Mouse (Mus musculus) heart, embryonic 16.5 days (tissue): ENCODE results near the gene Kndc1. TPM values are rescaled to one million over a fixed set of nuclear protein-coding genes. Genes with fewer than 3 reads are reported as not detected.

Experiments used
- ATAC-seq: fragments of 200-750 bp; cut with Nextera tagmentation; replicated peaks from 2 replicates; pipeline ENCODE4 v1.8.0; 2017; ENCODE audit warnings: moderate number of reproducible peaks; ENCODE audit not compliant: insufficient read depth, low FRiP score; ENCODE audit errors: extremely low read depth
- H3K27ac ChIP-seq: fragments of 300-500 bp; sonication (generic); 2 replicates; pipeline ENCODE4 v1.5.1; 2014; ENCODE audit warnings: mild to moderate bottlenecking, low read length, control low read depth, moderate library complexity
- H3K27me3 ChIP-seq: fragments of 300-500 bp; sonication (generic); 2 replicates; pipeline ENCODE4 v1.6.1; 2014; ENCODE audit warnings: low read length, mixed read lengths; ENCODE audit not compliant: control insufficient read depth, insufficient read depth
- H3K36me3 ChIP-seq: fragments of 300-500 bp; sonication (generic); 2 replicates; pipeline ENCODE4 v1.6.1; 2014; ENCODE audit not compliant: control insufficient read depth, insufficient read depth
- H3K4me1 ChIP-seq: fragments of 300-500 bp; sonication (generic); 2 replicates; pipeline ENCODE4 v1.6.1; 2014; ENCODE audit warnings: low read length, mixed read lengths; ENCODE audit not compliant: control insufficient read depth, insufficient read depth
- H3K4me2 ChIP-seq: fragments of 300-500 bp; sonication (generic); 2 replicates; pipeline ENCODE4 v1.6.1; 2014; ENCODE audit warnings: low read depth, mild to moderate bottlenecking, control low read depth, low read length
- H3K4me3 ChIP-seq: fragments of 300-500 bp; sonication (generic); 2 replicates; pipeline ENCODE4 v1.5.1; 2014; ENCODE audit warnings: mild to moderate bottlenecking, control low read depth, low read length
- H3K9ac ChIP-seq: fragments of 300-500 bp; sonication (generic); 2 replicates; pipeline ENCODE4 v1.6.1; 2014; ENCODE audit warnings: low read length, control low read depth
- H3K9me3 ChIP-seq: fragments of 300-500 bp; sonication (generic); replicated peaks from 2 replicates; pipeline ENCODE4 v1.6.1; 2016; ENCODE audit warnings: low read length; ENCODE audit not compliant: control insufficient read depth
- WGBS: fragments of 180-500 bp; shearing (Covaris S2); extraction: QIAGEN DNeasy Blood & Tissue Kit; methylation state at CpG from one replicate; pipeline ENCODE4 v1.1.7; 2014; 5-methylcytosine and 5-hydroxymethylcytosine counted together
- polyA plus RNA-seq: library from polyadenylated mRNA; unstranded; fragments of >200 nt; fragmentation: Nextera tagmentation; extraction: Ambion mirVana; gene quantifications from 2 replicates; pipeline ENCODE4 v1.2.1, GENCODE M21; 2015

Gene Kndc1
- polyA plus RNA-seq, 1 experiment from 2014 or later = 0.47 TPM

GRCm38 (mm10) chr7:139910204-139910835 is 15.8 kb downstream of the Kndc1 start:
- no peak for ATAC-seq
- H3K9ac ChIP-seq = no peak overlapping the region
- H3K27me3 ChIP-seq = peaks cover 33% of the 10 kb centered on the region
- H3K4me3 ChIP-seq = no peak overlapping the region
- no peaks in the 10 kb centered on the region for H3K4me1 ChIP-seq
- H3K4me2 ChIP-seq = no peak overlapping the region
- WGBS = 55% methylated on average over 11 of the region's 11 CpGs
- no peak overlapping the region for H3K27ac ChIP-seq
- no peaks in the 10 kb centered on the region for H3K36me3 ChIP-seq
- no peaks in the 10 kb centered on the region for H3K9me3 ChIP-seq

GRCm38 (mm10) chr7:139914141-139915047 is 19.9 kb downstream of the Kndc1 start:
- Histone ChIP-seq H3K9ac (no peak overlapping the region), H3K9me3 (no peaks in the 10 kb centered on the region), H3K27me3 (peaks cover 40% of the 10 kb centered on the region), H3K27ac (no peak overlapping the region), H3K4me1 (peaks cover 3% of the 10 kb centered on the region; the same call in 1 of the 2 replicates), H3K4me2 (peak overlapping the region; percentile 48), H3K4me3 (peak overlapping the region; percentile 33), H3K36me3 (no peaks in the 10 kb centered on the region)
- WGBS = 10% methylated on average over 29 of the region's 29 CpGs
- peak; percentile 12; the same call in 1 of the 2 replicates for ATAC-seq

- Histone ChIP-seq H3K36me3 (no peaks in the 10 kb centered on the region), H3K9ac (no peak overlapping the region), H3K4me2 (peak overlapping the region; percentile 10; the same call in 1 of the 2 replicates), H3K27me3 (peaks cover 46% of the 10 kb centered on the region), H3K27ac (no peak overlapping the region), H3K4me3 (no peak overlapping the region), H3K9me3 (no peaks in the 10 kb centered on the region), H3K4me1 (peaks cover 3% of the 10 kb centered on the region; the same call in 1 of the 2 replicates)
- no peak for ATAC-seq
- 6% methylated on average over 14 of the region's 14 CpGs for WGBS
Observed at GRCm38 (mm10) chr7:139915646-139916257, 21.3 kb downstream of the Kndc1 start.

GRCm38 (mm10) chr7:139916345-139916744 is 21.8 kb downstream of the Kndc1 start:
- no peak overlapping the region for H3K4me3 ChIP-seq
- H3K9ac ChIP-seq = no peak overlapping the region
- H3K27me3 ChIP-seq = peaks cover 46% of the 10 kb centered on the region
- no peaks in the 10 kb centered on the region for H3K9me3 ChIP-seq
- ATAC-seq = no peak
- H3K36me3 ChIP-seq = no peaks in the 10 kb centered on the region
- H3K27ac ChIP-seq = no peak overlapping the region
- peaks cover 3% of the 10 kb centered on the region; the same call in 1 of the 2 replicates for H3K4me1 ChIP-seq
- H3K4me2 ChIP-seq = no peak overlapping the region
- 0% methylated on average over 1 of the region's 1 CpGs for WGBS

- Histone ChIP-seq H3K27me3 (peaks cover 42% of the 10 kb centered on the region), H3K4me3 (no peak overlapping the region), H3K4me1 (peaks cover 3% of the 10 kb centered on the region; the same call in 1 of the 2 replicates), H3K9ac (no peak overlapping the region), H3K36me3 (no peaks in the 10 kb centered on the region), H3K9me3 (no peaks in the 10 kb centered on the region), H3K4me2 (no peak overlapping the region), H3K27ac (no peak overlapping the region)
- ATAC-seq = no peak
- 70% methylated on average over 4 of the region's 4 CpGs for WGBS
Observed at GRCm38 (mm10) chr7:139918262-139918661, 23.8 kb downstream of the Kndc1 start.

GRCm38 (mm10) chr7:139930732-139931131 is 36.2 kb downstream of the Kndc1 start:
- 15% methylated on average over 11 of the region's 11 CpGs for WGBS
- no peaks in the 10 kb centered on the region for H3K4me1 ChIP-seq
- 0 out of 2 replicates have a peak, but pooled peaks have one; percentile 55 for ATAC-seq

GRCm38 (mm10) chr7:139936705-139937104 is 42.2 kb downstream of the Kndc1 start:
- Histone ChIP-seq H3K4me3 (no peak overlapping the region), H3K27me3 (peaks cover 17% of the 10 kb centered on the region), H3K9me3 (no peaks in the 10 kb centered on the region), H3K27ac (no peak overlapping the region), H3K4me2 (no peak overlapping the region), H3K36me3 (no peaks in the 10 kb centered on the region), H3K9ac (no peak overlapping the region), H3K4me1 (no peaks in the 10 kb centered on the region)
- 75% methylated on average over 10 of the region's 10 CpGs for WGBS
- no peak for ATAC-seq

More at GRCm38 (mm10) chr7:139930732-139931131, 36.2 kb downstream of the Kndc1 start:
- Histone ChIP-seq H3K9ac (no peak overlapping the region), H3K9me3 (no peaks in the 10 kb centered on the region), H3K4me3 (no peak overlapping the region), H3K36me3 (no peaks in the 10 kb centered on the region), H3K27me3 (peaks cover 5% of the 10 kb centered on the region; the same call in 1 of the 2 replicates), H3K27ac (no peak overlapping the region), H3K4me2 (no peak overlapping the region)

- ATAC-seq = no peak
- H3K4me2 ChIP-seq = no peak overlapping the region
- no peaks in the 10 kb centered on the region for H3K9me3 ChIP-seq
- WGBS = 73% methylated on average over 3 of the region's 3 CpGs
- H3K9ac ChIP-seq = no peak overlapping the region
- H3K4me3 ChIP-seq = no peak overlapping the region
- H3K27me3 ChIP-seq = peaks cover 21% of the 10 kb centered on the region
- no peaks in the 10 kb centered on the region for H3K36me3 ChIP-seq
- no peak overlapping the region for H3K27ac ChIP-seq
- H3K4me1 ChIP-seq = no peaks in the 10 kb centered on the region
Observed at GRCm38 (mm10) chr7:139937138-139937537, 42.6 kb downstream of the Kndc1 start.
